ENCODE assay signal across 16 mouse cellular contexts in genomic region chr13:18043154-18043553, GRCm38 (mm10).
"Had no signal": no experiment of that assay in that cellular context is flagged by ENCODE, and none has a peak within 500 bp of the region (broad histone marks: within the 10 kb centered on the region; RNA-seq: fewer than 3 reads in every experiment).

No protein-coding gene starts in this region.

- H3K9me3 ChIP-seq: neural tube, embryonic 13.5 days; neural tube, embryonic 15.5 days; stomach, embryonic 15.5 days had no signal

- H3K4me2 ChIP-seq: neural tube, embryonic 13.5 days; neural tube, embryonic 15.5 days; stomach, embryonic 15.5 days had no signal

- H3K27me3 ChIP-seq: neural tube, embryonic 13.5 days; neural tube, embryonic 15.5 days; stomach, embryonic 15.5 days had no signal

- H3K4me3 ChIP-seq: neural tube, embryonic 13.5 days; neural tube, embryonic 15.5 days; stomach, embryonic 15.5 days had no signal

- H3K4me1 ChIP-seq: neural tube, embryonic 13.5 days; neural tube, embryonic 15.5 days; stomach, embryonic 15.5 days had no signal

- H3K9ac ChIP-seq: neural tube, embryonic 13.5 days; neural tube, embryonic 15.5 days; stomach, embryonic 15.5 days had no signal

- DNase-seq: retina, postnatal 1 day; right cerebral cortex, adult 18-20 months; right cerebral cortex, postnatal 14 days; right cerebral cortex, postnatal 25 days; right cerebral cortex, postnatal 4 days; spleen, adult 18-20 months; thymus, adult 18-20 months; thymus, adult 2 months; thymus, postnatal 14 days; thymus, postnatal 25 days; thymus, postnatal 36 days; thymus, postnatal 4 days had no signal

- H3K27ac ChIP-seq: neural tube, embryonic 13.5 days; neural tube, embryonic 15.5 days; stomach, embryonic 15.5 days; stomach, postnatal 0 days had no signal

- H3K36me3 ChIP-seq: neural tube, embryonic 13.5 days; neural tube, embryonic 15.5 days; stomach, embryonic 15.5 days had no signal
